In genomic region chr2:75468851-75469250, GRCm38 (mm10) we compare ENCODE assay signal across 25 mouse cellular contexts.
"Had no signal": no experiment of that assay in that cellular context is flagged by ENCODE, and none has a peak within 500 bp of the region (broad histone marks: within the 10 kb centered on the region; RNA-seq: fewer than 3 reads in every experiment).

No protein-coding gene starts in this region.

- H3K9ac ChIP-seq: heart, embryonic 13.5 days; heart, embryonic 15.5 days; hindbrain, embryonic 12.5 days; hindbrain, embryonic 15.5 days; intestine, embryonic 15.5 days; limb, embryonic 12.5 days had no signal

- H3K27me3 ChIP-seq: heart, embryonic 13.5 days; heart, embryonic 15.5 days; hindbrain, embryonic 12.5 days; hindbrain, embryonic 15.5 days; intestine, embryonic 15.5 days had no signal

- H3K9me3 ChIP-seq: heart, embryonic 10.5 days; heart, embryonic 13.5 days; heart, embryonic 15.5 days; hindbrain, embryonic 10.5 days; hindbrain, embryonic 12.5 days; hindbrain, embryonic 15.5 days; intestine, embryonic 15.5 days; limb, embryonic 10.5 days; limb, embryonic 12.5 days had no signal

- H3K4me2 ChIP-seq: heart, embryonic 13.5 days; heart, embryonic 15.5 days; hindbrain, embryonic 12.5 days; hindbrain, embryonic 15.5 days; intestine, embryonic 15.5 days; limb, embryonic 12.5 days; liver, embryonic 11.5 days had no signal

- H3K27ac ChIP-seq: gastrocnemius, adult 2 months; heart, adult 2 months; heart, embryonic 10.5 days; heart, embryonic 13.5 days; heart, embryonic 15.5 days; hindbrain, embryonic 10.5 days; hindbrain, embryonic 12.5 days; hindbrain, embryonic 15.5 days; intestine, embryonic 15.5 days; layer of hippocampus, adult 2 months; left cerebral cortex, adult 2 months; limb, embryonic 10.5 days; limb, embryonic 12.5 days had no signal

- DNase-seq: gastrocnemius, adult 2 months; gastrocnemius, postnatal 10 days; gastrocnemius, postnatal 25 days; heart, postnatal 4 days; kidney, adult 18-20 months; kidney, adult 8-10 months; kidney, postnatal 10 days; kidney, postnatal 25 days; kidney, postnatal 4 days; liver had no signal

- H3K4me3 ChIP-seq: gastrocnemius, adult 2 months; heart, adult 2 months; heart, embryonic 10.5 days; heart, embryonic 13.5 days; heart, embryonic 15.5 days; hindbrain, embryonic 10.5 days; hindbrain, embryonic 12.5 days; hindbrain, embryonic 15.5 days; intestine, embryonic 15.5 days; layer of hippocampus, adult 2 months; left cerebral cortex, adult 2 months; limb, embryonic 10.5 days; limb, embryonic 12.5 days had no signal

- H3K36me3 ChIP-seq: heart, embryonic 10.5 days; heart, embryonic 13.5 days; heart, embryonic 15.5 days; hindbrain, embryonic 10.5 days; hindbrain, embryonic 12.5 days; hindbrain, embryonic 15.5 days; intestine, embryonic 15.5 days; limb, embryonic 10.5 days; limb, embryonic 12.5 days had no signal

- ATAC-seq: inflammation-experienced regulatory T-cells, adult 6 months; intestine, embryonic 15.5 days; intestine, postnatal 0 days had no signal
